Mouse (Mus musculus): Measurements from ENCODE around the gene 9130213A22Rik.
A peak's percentile ranks its signal among the peaks of the same experiment; 100 is the strongest.
"Not testable (repeated sequence)": the region's sequence is repeated elsewhere in the genome, so short reads cannot be mapped to it uniquely, and the experiment has no call there.

9130213A22Rik gene

DNA sequence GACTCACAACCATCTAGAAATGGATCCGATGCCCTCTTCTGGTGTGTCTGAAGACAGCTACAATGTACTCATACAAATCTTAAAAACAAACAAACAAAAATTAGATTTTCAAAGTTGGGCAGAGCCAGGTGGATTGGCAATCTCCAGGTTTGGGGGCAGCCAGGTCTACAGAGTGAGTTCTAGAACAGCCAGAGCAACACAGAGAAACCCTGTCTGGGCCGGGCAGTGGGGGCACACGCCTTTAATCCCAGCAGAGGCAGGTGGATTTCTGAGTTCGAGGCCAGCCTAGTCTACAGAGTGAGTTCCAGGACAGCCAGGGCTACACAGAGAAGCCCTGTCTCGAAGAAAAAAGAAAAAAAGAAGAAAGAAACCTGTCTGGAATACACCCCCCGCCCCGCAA is 28.5 kb downstream of the 9130213A22Rik start:
- DNase-seq (ENCODE audit: low spot score in 2 of 2) = not testable (repeated sequence)

DNA sequence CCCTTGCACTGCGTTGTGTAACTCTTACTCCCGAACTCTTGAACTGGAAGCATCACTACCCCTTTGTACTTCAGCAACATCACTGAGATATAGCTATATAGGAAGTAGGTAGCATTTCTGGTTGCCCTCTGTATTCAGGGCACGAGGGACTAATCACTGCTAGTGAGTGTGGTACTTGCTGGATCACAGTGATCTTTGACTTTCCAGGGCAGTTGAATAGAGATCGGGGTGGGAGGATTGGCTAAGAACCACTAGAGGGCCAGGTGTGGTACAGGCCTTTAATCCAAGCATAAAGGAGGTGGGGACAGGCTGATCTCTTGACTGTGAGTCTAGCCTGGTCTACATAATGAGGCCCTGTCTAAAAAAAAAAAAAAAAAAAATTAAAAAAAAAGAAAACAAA is 29.5 kb downstream of the 9130213A22Rik start:
- DNase-seq (ENCODE audit: low spot score in 2 of 2) = no peak

DNA sequence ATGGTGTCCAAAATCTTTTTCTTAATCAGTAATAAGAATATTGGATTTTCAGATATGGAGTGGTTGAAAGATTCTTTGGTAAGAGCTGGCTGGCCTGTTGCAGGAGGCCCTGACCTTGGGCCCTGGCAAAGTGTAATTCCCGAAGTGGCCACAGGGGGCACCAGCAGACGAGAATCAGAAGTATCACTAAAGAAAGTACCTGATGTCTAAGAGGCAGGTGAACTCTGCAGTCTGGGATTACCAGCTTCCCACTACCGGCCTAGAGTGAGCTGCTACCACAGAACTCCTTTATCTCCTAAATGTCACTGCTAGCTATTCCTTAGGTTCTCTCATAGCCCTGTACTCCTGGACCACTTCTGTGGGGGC is 30.0 kb downstream of the 9130213A22Rik start:
- DNase-seq (ENCODE audit: low spot score in 2 of 2) = peak in 1 of 2 experiments; percentile 76

DNA sequence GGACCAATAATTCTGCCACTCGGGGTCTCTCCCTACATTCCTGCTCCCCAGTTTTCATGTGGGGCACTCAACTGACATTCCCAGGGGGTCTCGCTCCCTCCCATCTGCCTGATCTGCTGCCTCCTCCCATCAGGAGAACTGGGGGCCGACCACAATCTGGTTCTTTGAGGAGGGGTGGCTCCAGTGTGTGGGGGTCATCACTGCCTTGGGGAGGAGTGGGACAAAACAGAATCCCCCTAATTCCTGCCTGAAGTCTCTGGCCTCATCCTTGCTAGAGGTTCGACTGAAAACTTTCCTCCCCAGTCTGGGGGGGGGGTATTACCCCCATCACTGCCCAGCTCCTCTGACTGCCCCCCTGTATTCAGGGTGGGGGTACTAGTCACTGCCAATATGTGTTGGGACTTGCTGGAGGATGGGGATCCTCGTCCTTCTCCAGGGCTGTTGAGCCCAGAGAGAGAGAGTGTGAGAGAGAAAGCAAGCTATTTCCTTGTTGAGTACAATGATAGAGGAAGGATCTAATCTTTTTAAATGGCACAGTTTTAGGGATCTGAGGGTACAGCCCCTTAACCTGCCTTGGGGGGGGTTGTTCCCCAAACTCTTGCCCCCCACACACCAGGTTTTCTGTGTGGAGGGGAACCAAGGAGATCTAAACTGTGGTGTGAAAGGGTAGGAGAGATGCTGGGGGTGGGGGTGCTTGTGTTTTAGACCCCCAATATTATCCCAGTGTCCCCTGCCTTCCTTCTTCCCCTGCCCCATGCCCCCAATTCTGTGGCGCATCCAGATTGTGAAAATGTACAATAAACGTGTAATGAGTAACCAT is 30.6 kb downstream of the 9130213A22Rik start:
- DNase-seq (ENCODE audit: low spot score in 2 of 2) = no peak

DNA sequence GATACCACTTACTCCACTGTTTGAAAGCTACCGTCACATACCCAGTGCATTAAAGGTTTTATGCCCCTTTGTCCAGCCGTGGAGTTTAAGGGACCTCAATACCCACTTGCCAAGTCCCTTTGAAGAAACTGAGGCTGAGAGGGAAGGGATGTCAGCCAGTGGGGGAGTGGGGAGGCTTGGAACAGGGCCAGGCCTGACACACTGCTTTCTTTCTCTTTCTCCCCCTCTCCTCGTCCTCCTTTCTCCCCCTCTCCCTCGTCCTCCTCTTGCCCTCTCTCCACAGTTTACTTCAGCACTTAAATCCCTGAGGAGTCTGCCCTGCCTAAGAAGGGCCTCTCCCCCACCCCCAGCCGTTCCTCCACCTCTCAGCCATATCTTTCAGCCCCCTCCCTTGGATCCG is 32.0 kb downstream of the 9130213A22Rik start:
- DNase-seq (ENCODE audit: low spot score in 2 of 2) = no peak

DNA sequence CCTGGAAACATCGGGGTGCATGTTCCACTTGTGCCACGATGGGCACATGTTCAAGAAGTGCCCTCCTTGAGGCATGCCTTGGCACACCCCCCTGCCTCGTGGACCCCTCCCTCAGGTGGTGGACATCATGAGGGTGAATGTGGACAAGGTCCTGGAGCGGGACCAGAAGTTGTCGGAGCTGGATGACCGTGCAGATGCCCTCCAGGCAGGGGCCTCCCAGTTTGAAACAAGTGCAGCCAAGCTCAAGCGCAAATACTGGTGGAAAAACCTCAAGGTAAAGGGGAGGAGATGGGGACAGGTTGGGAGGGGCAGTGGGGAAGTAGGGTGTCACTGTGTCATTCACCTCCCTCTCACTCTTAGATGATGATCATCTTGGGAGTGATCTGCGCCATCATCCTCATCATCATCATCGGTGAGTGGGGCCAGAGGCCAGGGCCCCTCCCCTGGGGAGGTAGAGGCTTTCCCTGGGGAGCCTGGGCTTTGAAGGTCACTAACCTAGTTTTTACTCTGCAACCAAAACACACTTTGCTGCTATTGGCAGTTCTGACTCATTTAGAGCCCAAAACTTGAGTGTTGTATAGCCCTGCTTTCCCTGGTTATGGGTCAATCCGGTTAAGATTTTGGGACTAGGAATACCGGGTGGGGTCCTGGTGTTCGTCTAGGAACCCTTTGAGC is 32.6 kb downstream of the 9130213A22Rik start:
- no peak for DNase-seq (ENCODE audit: low spot score in 2 of 2)

DNA sequence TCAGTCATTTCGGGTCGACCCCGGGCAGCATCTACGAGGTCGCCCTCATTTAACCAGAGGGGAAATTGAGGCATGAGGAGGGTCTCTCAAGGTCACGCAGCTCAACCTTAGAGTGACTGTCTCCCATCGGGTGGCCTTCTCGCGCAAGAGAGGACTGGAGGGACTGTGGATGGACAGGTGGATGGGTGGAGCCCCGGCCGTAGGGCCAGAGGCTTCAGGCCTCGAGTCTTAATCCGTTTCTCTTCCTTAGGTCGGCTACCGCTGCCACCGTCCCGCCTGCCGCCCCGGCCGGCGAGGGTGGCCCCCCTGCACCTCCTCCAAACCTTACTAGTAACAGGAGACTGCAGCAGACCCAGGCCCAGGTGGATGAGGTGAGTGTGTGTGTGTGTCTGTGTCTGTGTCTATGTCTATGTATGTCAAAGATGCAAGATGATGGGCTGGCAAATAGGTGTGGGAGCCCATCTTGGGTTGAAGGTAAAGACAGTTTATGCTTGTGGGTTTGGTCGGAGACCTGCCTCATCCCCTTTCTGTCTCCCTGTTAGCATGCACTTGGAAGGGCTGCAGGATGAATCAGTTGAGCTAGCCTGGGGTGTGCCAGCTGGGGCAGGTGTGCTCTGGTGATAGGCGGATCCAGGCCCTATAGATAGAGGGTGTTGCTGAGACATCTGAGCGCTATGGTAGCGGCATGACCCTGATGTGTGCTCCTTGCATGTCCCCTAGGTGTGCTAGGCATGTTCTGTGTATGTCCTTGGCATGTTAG is 33.4 kb downstream of the 9130213A22Rik start:
- no peak for DNase-seq (ENCODE audit: low spot score in 2 of 2)

DNA sequence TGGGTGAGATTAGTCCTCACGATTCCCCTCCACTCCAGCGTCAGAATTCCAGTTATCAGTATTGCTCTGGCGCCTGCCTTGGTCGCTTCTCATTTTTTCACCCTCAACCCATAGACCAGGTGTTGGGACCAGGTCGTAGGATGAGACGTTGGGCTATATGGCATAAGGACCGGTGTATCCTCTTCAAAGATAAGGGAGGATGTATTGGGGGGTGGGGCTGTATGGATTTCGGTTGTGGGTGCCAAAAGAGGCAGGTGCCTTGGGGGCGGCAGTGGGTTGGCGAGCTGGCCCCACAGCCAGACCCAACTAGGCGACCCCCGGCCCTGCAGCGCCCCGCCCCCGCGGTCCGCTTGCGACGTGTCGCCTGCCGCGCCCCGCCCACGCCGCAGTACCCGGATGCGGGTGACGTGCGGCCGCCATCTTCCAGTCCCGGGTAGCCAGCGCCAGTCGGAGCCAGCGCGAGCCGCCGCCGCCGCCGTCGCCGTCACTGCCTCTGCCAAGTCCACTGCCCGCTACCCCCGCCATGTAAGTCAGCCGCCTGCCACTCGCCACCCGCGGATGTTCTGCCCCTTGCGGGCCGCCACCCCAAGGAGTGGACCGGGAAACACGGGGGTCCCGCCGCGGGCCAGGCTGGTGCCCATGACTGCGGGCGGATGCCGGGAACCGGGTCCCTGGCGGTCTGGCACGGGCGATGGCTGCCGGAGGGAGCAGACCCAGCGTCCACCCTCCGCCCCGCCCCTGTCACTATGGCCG is 34.1 kb downstream of the 9130213A22Rik start, which contains the start of gene Vamp2:
Gene Vamp2, plus strand, starts transcription at position 388 of the 753 bp plus-strand sequence.
- peak; percentile 92 for DNase-seq (ENCODE audit: low spot score in 2 of 2)

DNA sequence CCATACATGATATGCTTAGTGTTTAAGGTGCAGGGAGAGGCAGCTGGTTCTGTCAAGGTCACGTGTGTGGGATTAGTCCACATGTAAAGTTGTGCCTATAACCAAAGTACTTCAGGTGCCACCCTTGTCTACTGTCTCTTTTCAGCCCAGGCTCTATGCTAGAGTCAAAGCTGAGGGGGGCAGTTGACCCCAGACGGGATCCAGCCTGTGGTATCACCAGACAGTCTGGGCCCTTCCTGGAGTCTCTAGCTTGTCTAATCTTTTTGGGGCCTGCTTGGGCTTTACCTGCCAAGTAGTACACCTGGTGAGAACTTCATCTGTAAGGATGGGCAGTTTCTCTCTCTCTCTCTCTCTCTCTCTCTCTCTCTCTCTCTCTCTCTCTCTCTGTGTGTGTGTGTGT is 34.8 kb downstream of the 9130213A22Rik start:
- DNase-seq (ENCODE audit: low spot score in 2 of 2) = no peak

DNA sequence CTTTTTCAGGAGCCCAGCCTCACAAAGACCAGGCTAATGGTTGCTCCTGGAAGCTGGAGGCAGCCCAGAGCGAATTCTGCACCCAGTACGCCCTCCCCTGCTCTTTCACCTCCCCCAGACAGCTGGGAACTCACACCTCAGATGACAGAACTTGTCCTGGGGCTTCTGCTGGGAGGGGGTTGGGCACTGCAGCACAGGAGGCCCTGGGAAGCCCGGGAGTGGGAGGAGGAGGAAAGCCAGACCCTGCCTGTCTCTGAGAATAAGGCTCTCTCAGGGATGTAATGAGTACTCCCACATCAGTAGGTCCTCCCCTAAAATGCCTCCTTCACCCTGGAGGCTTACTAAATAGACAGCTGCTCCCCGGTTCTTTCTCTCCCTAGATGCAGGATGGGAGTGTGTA is 35.3 kb downstream of the 9130213A22Rik start:
- no peak for DNase-seq (ENCODE audit: low spot score in 2 of 2)

DNA sequence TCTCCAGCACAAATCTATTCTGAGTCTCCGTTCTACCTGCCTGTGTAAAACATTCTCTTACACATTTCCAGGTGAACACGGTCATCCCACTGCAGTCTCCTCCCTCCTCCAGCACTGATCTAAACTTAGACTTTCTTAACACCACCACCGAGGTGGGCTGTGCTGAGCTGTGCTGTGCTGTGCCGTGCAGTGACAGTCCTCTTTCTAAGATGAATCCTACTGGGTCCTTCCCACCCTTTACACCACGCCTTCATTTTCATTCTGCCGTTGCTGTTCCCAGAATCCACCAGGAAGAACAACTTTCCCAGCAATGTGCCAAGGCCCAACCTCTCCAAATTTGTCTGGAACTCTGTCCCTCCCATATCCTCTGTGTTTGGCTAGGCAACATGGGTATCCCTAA is 36.0 kb downstream of the 9130213A22Rik start:
- DNase-seq (ENCODE audit: low spot score in 2 of 2) = no peak

DNA sequence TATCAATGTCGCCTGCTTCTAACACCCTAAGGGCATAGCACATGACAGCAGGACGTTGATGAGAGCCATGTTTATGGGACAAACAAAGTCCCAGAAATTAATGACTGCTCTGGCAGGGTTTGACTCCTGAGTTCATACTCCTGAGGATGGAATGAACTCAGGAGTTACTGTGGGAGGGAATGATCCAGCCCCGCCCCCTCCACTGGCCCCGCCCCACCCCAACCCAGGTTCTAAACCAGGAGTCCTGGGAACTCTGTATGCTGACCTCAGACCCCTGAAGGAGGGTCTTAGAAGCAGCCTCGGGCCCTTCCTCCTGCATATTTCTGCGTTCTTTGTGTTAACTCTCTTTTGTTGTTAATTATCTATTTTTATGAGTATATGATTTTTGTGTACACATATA is 36.8 kb downstream of the 9130213A22Rik start:
- DNase-seq (ENCODE audit: low spot score in 2 of 2) = no peak

DNA sequence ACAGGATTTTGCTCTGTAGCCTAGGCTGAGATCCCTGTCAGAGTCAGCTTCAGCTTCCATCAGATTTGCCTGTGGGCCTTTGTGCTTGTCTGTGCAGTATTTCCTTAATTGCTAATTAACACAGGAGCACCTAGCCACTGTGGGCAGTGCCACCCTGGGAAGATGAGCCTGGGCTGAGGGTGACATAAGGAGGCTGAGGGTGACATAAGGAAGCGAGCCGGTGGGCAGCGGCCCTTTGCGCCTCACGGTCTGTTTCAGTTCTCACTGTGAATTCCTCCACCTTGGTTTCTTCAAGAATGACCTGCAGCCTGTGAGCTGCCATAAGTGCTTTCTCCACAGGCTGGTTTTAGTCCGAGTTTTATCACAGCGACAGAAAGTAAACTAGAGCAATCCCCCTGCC is 40.8 kb downstream of the 9130213A22Rik start:
- no peak for DNase-seq (ENCODE audit: low spot score in 2 of 2)

DNA sequence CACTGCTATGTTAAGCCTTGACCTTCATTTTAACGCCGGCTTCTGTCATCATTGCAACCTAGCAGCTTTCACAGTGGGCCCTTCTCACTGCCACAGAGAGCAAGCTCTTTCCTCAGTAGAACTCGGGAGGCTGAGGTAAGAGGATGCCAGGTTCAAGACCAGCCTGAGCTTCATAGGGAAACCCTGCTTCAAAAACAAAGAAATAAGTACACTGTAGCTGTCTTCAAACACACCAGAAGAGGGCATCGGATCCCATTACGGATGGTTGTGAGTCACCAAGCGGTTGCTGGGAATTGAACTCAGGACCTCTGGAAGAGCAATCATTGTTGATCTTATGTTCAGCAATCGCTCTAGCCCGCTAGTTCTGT is 41.5 kb downstream of the 9130213A22Rik start:
- no peak for DNase-seq (ENCODE audit: low spot score in 2 of 2)

DNA sequence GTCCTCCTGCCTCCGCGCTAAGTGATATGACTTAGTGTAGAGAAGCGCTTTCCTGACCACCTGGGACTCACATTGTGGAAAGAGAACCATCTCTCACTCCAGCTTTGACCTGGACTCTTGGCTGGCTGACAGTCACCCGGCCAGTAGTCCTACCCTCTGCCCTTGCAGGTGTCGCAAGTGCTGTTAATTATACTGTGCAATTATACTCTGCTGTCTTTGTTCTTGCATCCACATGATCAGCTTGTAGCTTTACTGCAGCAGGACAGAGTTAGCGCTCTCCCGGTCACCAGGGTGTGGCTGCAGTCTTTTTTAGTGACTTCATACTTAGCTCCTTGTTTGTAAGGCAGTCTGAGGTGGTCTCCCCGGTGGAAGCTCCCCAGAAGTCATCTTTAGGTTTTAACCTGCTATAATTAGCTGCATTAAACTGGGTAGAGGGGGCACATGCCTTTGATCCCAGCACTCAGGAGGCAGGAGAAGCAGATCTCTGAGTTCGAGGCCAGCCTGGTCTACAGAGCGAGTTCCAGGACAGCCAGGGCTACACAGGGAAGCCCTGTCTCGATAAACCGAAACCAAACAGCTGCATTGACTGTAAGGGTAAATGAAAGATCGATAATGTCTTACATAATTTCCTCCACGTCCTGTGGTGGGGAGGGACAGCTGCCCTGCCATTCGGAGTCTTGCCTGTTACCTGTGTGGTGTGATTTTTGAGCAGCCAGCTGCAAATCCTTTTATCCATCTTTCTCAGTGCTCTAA is 42.1 kb downstream of the 9130213A22Rik start:
- no peak for DNase-seq (ENCODE audit: low spot score in 2 of 2)

DNA sequence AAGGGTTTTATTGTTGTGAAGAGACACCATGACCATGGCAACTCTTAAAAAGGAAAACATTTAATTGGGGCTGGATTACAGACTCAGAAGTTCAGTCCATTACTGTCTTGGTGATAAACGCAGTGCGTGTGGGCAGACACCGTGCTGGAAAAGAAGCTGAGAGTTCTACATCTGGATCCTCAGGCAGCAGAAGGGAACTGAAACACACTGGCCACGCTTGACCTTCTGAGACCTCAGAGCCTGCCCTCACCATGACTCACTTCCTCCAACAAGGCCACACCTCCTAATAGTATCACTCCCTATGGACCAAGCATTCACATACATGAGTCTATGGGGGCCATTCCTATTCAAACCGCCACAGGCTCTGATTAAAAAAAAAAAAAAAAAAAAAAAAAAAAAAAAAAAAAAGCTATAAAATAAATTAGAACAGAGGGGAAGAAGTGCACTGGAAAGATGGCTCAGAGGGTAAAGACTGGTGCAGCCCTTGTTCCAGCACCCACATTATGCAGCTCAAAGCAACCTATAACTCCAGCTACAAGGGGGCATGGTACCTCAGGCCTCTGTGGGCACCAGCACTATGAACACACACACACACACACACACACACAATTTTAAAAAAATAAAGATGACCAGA is 43.5 kb downstream of the 9130213A22Rik start:
- DNase-seq (ENCODE audit: low spot score in 2 of 2) = no peak

DNA sequence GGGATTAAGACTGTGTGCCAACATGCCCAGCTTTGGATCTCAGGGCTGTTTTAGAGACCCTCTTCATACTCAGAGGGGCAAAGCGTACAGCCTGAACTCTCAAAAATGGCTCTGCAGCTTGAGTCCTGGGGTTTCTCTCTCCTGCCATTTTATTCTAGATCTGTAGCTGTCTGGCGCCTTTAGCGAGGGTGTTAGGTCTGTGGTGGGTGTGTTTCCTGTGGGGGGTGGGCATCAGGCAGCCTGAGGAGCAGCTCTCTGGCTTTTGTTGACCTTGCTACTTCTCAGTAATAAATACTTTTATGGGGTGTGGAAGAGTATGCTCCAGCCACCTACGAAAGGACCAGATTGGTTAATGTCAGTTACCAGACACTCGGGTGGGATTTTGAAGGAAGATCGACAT is 44.3 kb downstream of the 9130213A22Rik start:
- no peak for DNase-seq (ENCODE audit: low spot score in 2 of 2)

DNA sequence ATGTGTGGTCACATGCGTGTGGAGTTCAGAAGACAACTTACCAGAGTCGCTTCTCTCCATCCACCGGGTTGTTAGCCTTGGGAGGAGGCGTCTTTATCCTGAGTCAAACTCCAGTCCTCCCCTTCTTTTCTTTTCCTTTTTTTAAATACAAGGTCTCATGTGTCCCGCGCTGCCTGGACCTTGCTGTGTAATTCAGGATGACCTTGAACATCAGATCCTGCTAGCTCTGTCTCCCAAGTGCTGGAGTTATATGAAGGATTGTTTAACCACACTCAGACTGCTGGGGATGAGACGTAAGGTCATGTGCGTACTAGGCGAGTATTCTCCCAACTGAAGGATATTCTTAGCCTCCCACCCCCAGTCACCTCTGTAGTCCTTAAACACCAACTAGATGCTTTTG is 45.1 kb downstream of the 9130213A22Rik start:
- no peak for DNase-seq (ENCODE audit: low spot score in 2 of 2)

DNA sequence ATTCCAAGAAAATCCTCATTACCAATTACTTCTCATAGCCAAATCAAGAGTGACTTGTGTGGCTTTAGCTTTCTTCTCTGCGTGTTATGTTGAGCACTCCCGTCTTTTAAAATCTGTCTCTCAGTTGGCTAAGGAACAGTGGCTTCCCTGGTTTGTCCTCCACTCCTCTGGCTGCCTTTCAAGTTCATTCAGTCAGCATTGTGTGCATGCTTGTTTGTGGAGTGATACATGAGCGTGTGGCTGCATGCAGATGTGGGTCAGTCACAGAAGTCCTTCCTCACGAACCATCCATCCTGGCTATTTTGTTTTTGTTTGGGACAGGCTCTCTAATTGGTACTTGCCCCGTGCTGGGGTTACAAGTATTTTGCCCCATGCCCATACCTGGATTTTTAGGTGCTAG is 45.8 kb downstream of the 9130213A22Rik start:
- DNase-seq (ENCODE audit: low spot score in 2 of 2) = no peak

DNA sequence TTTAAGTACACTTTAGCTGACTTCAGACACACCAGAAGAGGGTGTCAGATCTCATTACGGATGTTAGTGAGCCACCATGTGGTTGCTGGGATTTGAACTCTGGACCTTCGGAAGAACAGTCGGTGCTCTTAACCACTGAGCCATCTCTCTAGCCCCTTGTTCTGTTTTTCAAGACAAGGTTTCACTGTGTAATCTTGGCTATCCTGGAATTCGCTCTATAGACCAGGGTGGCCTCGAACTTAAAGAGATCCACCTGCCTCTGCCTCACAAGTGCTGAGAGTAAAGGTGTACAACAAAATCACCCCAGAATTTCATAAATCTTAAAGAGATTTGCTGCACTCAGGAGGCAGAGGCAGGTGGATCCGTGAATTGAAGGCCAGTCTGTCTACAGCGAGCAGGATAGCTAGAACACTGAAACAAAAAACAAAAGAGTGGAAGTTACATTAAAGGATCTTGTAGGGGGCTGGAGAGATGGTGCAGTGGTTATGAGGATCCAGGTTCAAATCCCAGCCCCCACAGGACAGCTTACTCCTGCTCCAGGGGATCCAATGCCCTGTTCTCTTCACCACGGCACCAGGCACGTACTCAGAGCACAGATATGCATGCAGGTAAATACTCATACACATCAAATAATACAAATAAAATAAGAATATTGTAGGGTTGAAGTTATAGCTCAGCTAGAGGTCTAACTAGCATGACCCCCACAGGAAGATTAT is 46.5 kb downstream of the 9130213A22Rik start:
- DNase-seq (ENCODE audit: low spot score in 2 of 2) = no peak

Data from frontal cortex, postnatal 25 days (tissue).